Mouse (Mus musculus): ENCODE results near the gene Bbip1. TPM values are rescaled to one million over a fixed set of nuclear protein-coding genes. Genes with fewer than 3 reads are reported as not detected.
A peak's percentile ranks its signal among the peaks of the same experiment; 100 is the strongest.
"Not testable (repeated sequence)": the region's sequence is repeated elsewhere in the genome, so short reads cannot be mapped to it uniquely, and the experiment has no call there.

Gene Bbip1
- 88.3 and 90.6 TPM in 2 replicates for polyA plus RNA-seq (2016; fragmentation: Nextera tagmentation; extraction: Ambion mirVana)

GRCm38 (mm10) chr19:53943802-53944785, at the start of gene Bbip1, which contains the start of gene Shoc2:
Gene Bbip1 (minus strand): TSS chr19:53944627.
Gene Shoc2 (plus strand): TSS chr19:53944306.
- Histone ChIP-seq H3K9ac (peak within 1 kb of the TSS; percentile 98), H3K27ac (peak within 1 kb of the TSS; percentile 98), H3K36me3 (0 out of 2 replicates have a peak, but pooled peaks cover 5% of the 10 kb centered on the region), H3K4me1 (peaks cover 9% of the 10 kb centered on the region), H3K9me3 (no peaks in the 10 kb centered on the region), H3K4me2 (replicated peaks) (peak within 1 kb of the TSS; percentile 52), H3K4me3 (peak within 1 kb of the TSS; percentile 90), H3K27me3 (no peaks in the 10 kb centered on the region)
- under 1% methylated on average over 61 of the region's 62 CpGs for WGBS
- ATAC-seq (ENCODE audit: insufficient number of reproducible peaks, insufficient read depth, low FRiP score, low TSS enrichment) = peak; percentile 91

- Histone ChIP-seq H3K27me3 (no peaks in the 10 kb centered on the region), H3K4me3 (no peak overlapping the region), H3K4me1 (0 out of 2 replicates have a peak, but pooled peaks cover 7% of the 10 kb centered on the region), H3K27ac (no peak overlapping the region), H3K36me3 (no peaks in the 10 kb centered on the region), H3K9me3 (no peaks in the 10 kb centered on the region), H3K4me2 (replicated peaks) (no peak overlapping the region), H3K9ac (no peak overlapping the region)
- WGBS = 75% methylated on average over 3 of the region's 3 CpGs
- no peak for ATAC-seq (ENCODE audit: insufficient number of reproducible peaks, insufficient read depth, low FRiP score, low TSS enrichment)
These were observed 49.4 kb upstream of the Bbip1 start for GRCm38 (mm10) chr19:53993860-53994259.

- Histone ChIP-seq H3K27ac (no peak overlapping the region), H3K4me3 (no peak overlapping the region), H3K27me3 (no peaks in the 10 kb centered on the region), H3K9ac (no peak overlapping the region), H3K9me3 (no peaks in the 10 kb centered on the region), H3K4me1 (no peaks in the 10 kb centered on the region), H3K36me3 (peaks cover 10% of the 10 kb centered on the region), H3K4me2 (replicated peaks) (no peak overlapping the region)
- WGBS = 87% methylated on average over 2 of the region's 2 CpGs
- no peak for ATAC-seq (ENCODE audit: insufficient number of reproducible peaks, insufficient read depth, low FRiP score, low TSS enrichment)
These were observed 46.1 kb upstream of the Bbip1 start for GRCm38 (mm10) chr19:53990538-53990937.

GRCm38 (mm10) chr19:53984628-53985027, 40.2 kb upstream of the Bbip1 start:
- H3K36me3 ChIP-seq = peaks cover 10% of the 10 kb centered on the region
- no peak overlapping the region for H3K4me2 ChIP-seq (replicated peaks)
- no peak overlapping the region for H3K9ac ChIP-seq
- H3K27ac ChIP-seq = no peak overlapping the region
- no peaks in the 10 kb centered on the region for H3K9me3 ChIP-seq
- 94% methylated on average over 3 of the region's 3 CpGs for WGBS
- H3K4me3 ChIP-seq = no peak overlapping the region
- no peak for ATAC-seq (ENCODE audit: insufficient number of reproducible peaks, insufficient read depth, low FRiP score, low TSS enrichment)
- H3K27me3 ChIP-seq = no peaks in the 10 kb centered on the region
- H3K4me1 ChIP-seq = no peaks in the 10 kb centered on the region

GRCm38 (mm10) chr19:53983336-53983735, 38.9 kb upstream of the Bbip1 start:
- no peak overlapping the region for H3K4me2 ChIP-seq (replicated peaks)
- ATAC-seq (ENCODE audit: insufficient number of reproducible peaks, insufficient read depth, low FRiP score, low TSS enrichment) = no peak
- H3K4me3 ChIP-seq = no peak overlapping the region
- H3K4me1 ChIP-seq = no peaks in the 10 kb centered on the region
- no peaks in the 10 kb centered on the region for H3K9me3 ChIP-seq
- no peak overlapping the region for H3K27ac ChIP-seq
- 91% methylated on average over 1 of the region's 1 CpGs for WGBS
- H3K27me3 ChIP-seq = no peaks in the 10 kb centered on the region
- no peak overlapping the region for H3K9ac ChIP-seq
- peaks cover 12% of the 10 kb centered on the region for H3K36me3 ChIP-seq

- H3K36me3 ChIP-seq = 0 out of 2 replicates have a peak, but pooled peaks cover 3% of the 10 kb centered on the region
- H3K27me3 ChIP-seq = no peaks in the 10 kb centered on the region
- no peak overlapping the region for H3K27ac ChIP-seq
- ATAC-seq (ENCODE audit: insufficient number of reproducible peaks, insufficient read depth, low FRiP score, low TSS enrichment) = no peak
- WGBS = 75% methylated on average over 3 of the region's 3 CpGs
- no peak overlapping the region for H3K9ac ChIP-seq
- no peaks in the 10 kb centered on the region for H3K9me3 ChIP-seq
- H3K4me1 ChIP-seq = no peaks in the 10 kb centered on the region
- H3K4me2 ChIP-seq (replicated peaks) = no peak overlapping the region
- no peak overlapping the region for H3K4me3 ChIP-seq
These were observed 37.6 kb upstream of the Bbip1 start for GRCm38 (mm10) chr19:53982041-53982440.

- Histone ChIP-seq H3K9ac (no peak overlapping the region), H3K9me3 (no peaks in the 10 kb centered on the region), H3K27me3 (no peaks in the 10 kb centered on the region), H3K36me3 (0 out of 2 replicates have a peak, but pooled peaks cover 8% of the 10 kb centered on the region), H3K4me1 (no peaks in the 10 kb centered on the region), H3K27ac (no peak overlapping the region), H3K4me2 (replicated peaks) (no peak overlapping the region), H3K4me3 (no peak overlapping the region)
- WGBS = 83% methylated on average over 1 of the region's 1 CpGs
- ATAC-seq (ENCODE audit: insufficient number of reproducible peaks, insufficient read depth, low FRiP score, low TSS enrichment) = no peak
These were observed 29.2 kb upstream of the Bbip1 start for GRCm38 (mm10) chr19:53973656-53974055.

- H3K4me3 ChIP-seq = no peak overlapping the region
- H3K36me3 ChIP-seq = 0 out of 2 replicates have a peak, but pooled peaks cover 3% of the 10 kb centered on the region
- WGBS = 75% methylated on average over 7 of the region's 7 CpGs
- H3K9ac ChIP-seq = no peak overlapping the region
- H3K9me3 ChIP-seq = no peaks in the 10 kb centered on the region
- no peak overlapping the region for H3K27ac ChIP-seq
- ATAC-seq (ENCODE audit: insufficient number of reproducible peaks, insufficient read depth, low FRiP score, low TSS enrichment) = no peak
- no peaks in the 10 kb centered on the region for H3K4me1 ChIP-seq
- H3K27me3 ChIP-seq = no peaks in the 10 kb centered on the region
- H3K4me2 ChIP-seq (replicated peaks) = no peak overlapping the region
These were observed 27.5 kb upstream of the Bbip1 start for GRCm38 (mm10) chr19:53971938-53972337.

GRCm38 (mm10) chr19:53969226-53969625, 24.8 kb upstream of the Bbip1 start:
- H3K9ac ChIP-seq = no peak overlapping the region
- ATAC-seq (ENCODE audit: insufficient number of reproducible peaks, insufficient read depth, low FRiP score, low TSS enrichment) = no peak
- no peaks in the 10 kb centered on the region for H3K9me3 ChIP-seq
- no peaks in the 10 kb centered on the region for H3K27me3 ChIP-seq
- H3K4me3 ChIP-seq = no peak overlapping the region
- H3K36me3 ChIP-seq = no peaks in the 10 kb centered on the region
- 90% methylated on average over 3 of the region's 3 CpGs for WGBS
- no peaks in the 10 kb centered on the region for H3K4me1 ChIP-seq
- no peak overlapping the region for H3K4me2 ChIP-seq (replicated peaks)
- H3K27ac ChIP-seq = no peak overlapping the region

- Histone ChIP-seq H3K4me1 (no peaks in the 10 kb centered on the region), H3K4me2 (replicated peaks) (no peak overlapping the region), H3K27me3 (no peaks in the 10 kb centered on the region), H3K36me3 (no peaks in the 10 kb centered on the region), H3K27ac (no peak overlapping the region), H3K9ac (no peak overlapping the region), H3K4me3 (no peak overlapping the region), H3K9me3 (no peaks in the 10 kb centered on the region)
- no peak for ATAC-seq (ENCODE audit: insufficient number of reproducible peaks, insufficient read depth, low FRiP score, low TSS enrichment)
- WGBS = 86% methylated on average over 10 of the region's 10 CpGs
These were observed 20.6 kb upstream of the Bbip1 start for GRCm38 (mm10) chr19:53964910-53965633.

GRCm38 (mm10) chr19:53964347-53964746, 19.9 kb upstream of the Bbip1 start:
- H3K9ac ChIP-seq; H3K4me2 ChIP-seq (replicated peaks); H3K27me3 ChIP-seq; H3K27ac ChIP-seq; H3K4me3 ChIP-seq; ATAC-seq (ENCODE audit: insufficient number of reproducible peaks, insufficient read depth, low FRiP score, low TSS enrichment); H3K9me3 ChIP-seq; H3K36me3 ChIP-seq; H3K4me1 ChIP-seq: not testable (repeated sequence)
- 92% methylated on average over 3 of the region's 3 CpGs for WGBS
